Mouse (Mus musculus): ENCODE results near the gene Stab1.

DNA sequence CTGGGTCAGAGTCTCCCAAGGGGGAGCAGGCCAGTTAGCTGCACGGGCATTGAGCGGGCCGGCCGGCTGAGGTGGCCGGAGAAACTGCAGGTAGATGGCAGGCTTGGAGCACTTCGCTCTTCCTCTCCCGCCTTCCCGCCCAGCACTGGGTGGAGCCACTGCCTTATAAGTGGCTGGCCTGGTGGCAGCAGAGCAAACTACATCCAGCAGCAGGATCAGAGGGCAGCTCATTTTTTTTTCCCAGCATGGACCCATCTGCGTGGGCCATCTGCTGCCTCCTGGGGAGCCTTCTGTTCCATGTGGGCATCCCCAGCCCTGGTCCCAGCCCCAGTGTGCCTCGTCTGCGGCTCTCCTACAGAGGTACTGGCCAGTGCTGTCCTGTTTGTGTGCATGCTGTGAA is 49.2 kb upstream of the Stab1 start, which contains the start of gene Sema3g:
- TF ChIP-seq MAFK (IDR thresholded peaks at IDR 0.05; ENCODE audit: insufficient read depth, low read depth, low read length): no peak
- TF ChIP-seq ZNF384 (IDR thresholded peaks at IDR 0.05; ENCODE audit: low read depth, low read length): peak; percentile 50; the same call in 1 of the 2 replicates

All from ES-E14 (cell line).